ENCODE assay signal across 21 mouse cellular contexts in the genomic region with DNA sequence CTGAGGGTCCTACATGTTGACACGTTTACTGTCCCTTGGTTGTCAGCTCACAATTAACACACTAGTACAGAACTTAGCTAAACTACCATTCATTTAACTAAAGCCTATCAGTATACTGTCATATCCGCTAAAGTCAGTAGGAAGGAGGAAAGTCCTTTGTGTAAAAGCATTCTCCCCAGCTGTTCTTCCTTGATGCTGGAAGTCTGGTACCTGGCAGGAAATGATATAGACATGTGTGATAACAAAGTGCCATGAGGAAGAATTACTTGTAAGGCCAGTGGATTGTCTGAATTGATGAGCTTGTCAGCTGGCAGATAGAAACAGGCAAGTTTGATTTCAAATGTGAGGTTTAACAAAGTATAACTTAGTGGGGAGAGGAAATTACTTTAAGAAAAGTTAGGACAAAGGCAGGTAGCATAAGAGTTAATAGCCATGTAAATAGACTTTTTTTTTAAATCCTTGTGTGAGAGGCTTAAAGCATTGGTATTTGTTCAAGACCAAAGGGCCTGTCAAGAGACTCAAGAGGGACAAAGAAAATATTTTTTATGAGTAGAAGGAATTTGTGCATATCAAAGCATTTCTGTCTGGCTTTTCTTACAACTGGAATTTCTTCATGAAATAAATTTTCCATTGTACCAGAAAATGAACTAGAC.
A peak's percentile ranks its signal among the peaks of the same experiment; 100 is the strongest.
DNase-seq lines count a peak whose midpoint lies in the region; ATAC-seq and TF ChIP-seq lines count a peak whose summit lies in the region.
"Had no signal": no experiment of that assay in that cellular context is flagged by ENCODE, and none has a peak within 500 bp of the region (broad histone marks: within the 10 kb centered on the region; RNA-seq: fewer than 3 reads in every experiment).

No protein-coding gene starts in this region.

- H3K79me2 ChIP-seq in MEL (ENCODE audit: control insufficient read depth, insufficient read depth, low read length, poor library complexity): peaks cover 2% of the 10 kb centered on the region; the same call in 1 of the 2 replicates

- no peak overlapping the region for H3K4me2 ChIP-seq in heart, embryonic 13.5 days
- H3K4me2 ChIP-seq in lung, embryonic 16.5 days (ENCODE audit: low read depth, low read length): peak overlapping the region; percentile 44; the same call in 1 of the 2 replicates
- H3K4me2 ChIP-seq in hindbrain, embryonic 13.5 days: no peak overlapping the region
- H3K4me2 ChIP-seq: midbrain, embryonic 12.5 days had no signal

- H3K4me3 ChIP-seq in gastrocnemius, adult 2 months: no peak overlapping the region
- H3K4me3 ChIP-seq in heart, embryonic 13.5 days: no peak overlapping the region
- H3K4me3 ChIP-seq in MEL (ENCODE audit: control insufficient read depth in 1 of 2, insufficient read depth in 1 of 2, low read depth in 2 of 2, low read length in 2 of 2): no peak overlapping the region
- no peak overlapping the region for H3K4me3 ChIP-seq in lung, embryonic 16.5 days (ENCODE audit: low read length)
- H3K4me3 ChIP-seq in hindbrain, embryonic 13.5 days: no peak overlapping the region
- H3K4me3 ChIP-seq: embryonic facial prominence, embryonic 10.5 days; forebrain, embryonic 10.5 days; layer of hippocampus, adult 2 months; midbrain, embryonic 12.5 days had no signal

- no peak for TF ChIP-seq POLR2A in MEL (IDR thresholded peaks at IDR 0.05; ENCODE audit: control insufficient read depth in 1 of 2, insufficient read depth in 1 of 2, low read depth in 1 of 2, low read length in 2 of 2, poor library complexity in 1 of 2)

- no peaks in the 10 kb centered on the region for H3K27me3 ChIP-seq in heart, embryonic 13.5 days (replicated peaks)
- no peaks in the 10 kb centered on the region for H3K27me3 ChIP-seq in MEL (ENCODE audit: control insufficient read depth in 1 of 2, insufficient read depth in 2 of 2, low read length in 2 of 2)
- H3K27me3 ChIP-seq in lung, embryonic 16.5 days (ENCODE audit: control insufficient read depth, insufficient read depth, low read depth, low read length): no peaks in the 10 kb centered on the region
- no peaks in the 10 kb centered on the region for H3K27me3 ChIP-seq in hindbrain, embryonic 13.5 days
- H3K27me3 ChIP-seq: midbrain, embryonic 12.5 days had no signal

- intact Hi-C loops in gastrocnemius, adult 2 months (cut with DNase I): loop anchor here (5.0 kb wide), 2 partner anchors 48 to 73 kb away; no protein-coding TSS in a partner anchor
- intact Hi-C loops in gastrocnemius, postnatal 36 days (cut with DNase I): no loop called here
- intact Hi-C loops in heart, postnatal 36 days (cut with DNase I): loop anchor here (2.0 to 5.0 kb wide), 3 partner anchors 13 to 73 kb away; no protein-coding TSS in a partner anchor

- H3K9me3 ChIP-seq in heart, embryonic 13.5 days: no peaks in the 10 kb centered on the region
- no peaks in the 10 kb centered on the region for H3K9me3 ChIP-seq in MEL (replicated peaks; ENCODE audit: insufficient read depth, low read length)
- no peaks in the 10 kb centered on the region for H3K9me3 ChIP-seq in lung, embryonic 16.5 days (ENCODE audit: control insufficient read depth, low read length)
- H3K9me3 ChIP-seq in hindbrain, embryonic 13.5 days: no peaks in the 10 kb centered on the region
- H3K9me3 ChIP-seq: embryonic facial prominence, embryonic 10.5 days; forebrain, embryonic 10.5 days; midbrain, embryonic 12.5 days had no signal

- no peak for ATAC-seq in heart, embryonic 13.5 days (ENCODE audit: extremely low read depth, insufficient number of reproducible peaks, low FRiP score, low TSS enrichment)
- ATAC-seq in lung, embryonic 16.5 days (ENCODE audit: low read depth): peak; percentile 50
- ATAC-seq in monocyte, adult 5-6 weeks (replicated peaks; ENCODE audit: insufficient number of reproducible peaks, low FRiP score, low TSS enrichment, poor library complexity, severe bottlenecking): no peak
- no peak for ATAC-seq in hindbrain, embryonic 13.5 days (ENCODE audit: low FRiP score)
- ATAC-seq: forebrain, embryonic 16.5 days; hindbrain, embryonic 16.5 days; intestine, embryonic 16.5 days had no signal

- 52% methylated on average over 2 of the region's 2 CpGs for WGBS in heart, embryonic 13.5 days
- 40% methylated on average over 2 of the region's 2 CpGs for WGBS in lung, embryonic 16.5 days
- 92% methylated on average over 2 of the region's 2 CpGs for WGBS in hindbrain, embryonic 13.5 days

- TF ChIP-seq EP300 in MEL (IDR thresholded peaks at IDR 0.05; ENCODE audit: low read depth in 1 of 2, low read length in 2 of 2): peak; percentile 69 to 82

- DNase-seq in gastrocnemius, adult 2 months: no peak
- DNase-seq in gastrocnemius, postnatal 36 days: no peak
- DNase-seq in heart, postnatal 36 days: no peak
- peak; percentile 60 for DNase-seq in MEL (ENCODE audit: low read depth, low spot score)
- DNase-seq: adrenal gland, postnatal 25 days; cerebellum, postnatal 10 days; gastrocnemius, postnatal 14 days; kidney, adult 9 months; kidney, postnatal 14 days; layer of hippocampus, postnatal 36 days had no signal

- no peaks in the 10 kb centered on the region for H3K36me3 ChIP-seq in heart, embryonic 13.5 days
- peaks cover 0 to 50% of the 10 kb centered on the region in 2 experiments; a peak in 2 of 4 replicates for H3K36me3 ChIP-seq in MEL (ENCODE audit: control insufficient read depth in 1 of 2, insufficient read depth in 2 of 2, low read length in 2 of 2)
- no peaks in the 10 kb centered on the region for H3K36me3 ChIP-seq in lung, embryonic 16.5 days (ENCODE audit: control insufficient read depth, insufficient read depth, low read length)
- no peaks in the 10 kb centered on the region for H3K36me3 ChIP-seq in hindbrain, embryonic 13.5 days
- H3K36me3 ChIP-seq: embryonic facial prominence, embryonic 10.5 days; forebrain, embryonic 10.5 days; midbrain, embryonic 12.5 days had no signal

- H3K27ac ChIP-seq in gastrocnemius, adult 2 months: peak overlapping the region; percentile 95
- peak overlapping the region; percentile 68 for H3K27ac ChIP-seq in heart, embryonic 13.5 days (replicated peaks)
- peak overlapping the region; percentile 70 for H3K27ac ChIP-seq in MEL (ENCODE audit: control insufficient read depth, low read depth, low read length)
- H3K27ac ChIP-seq in lung, embryonic 16.5 days (ENCODE audit: low read length): peak overlapping the region; percentile 90
- no peak overlapping the region for H3K27ac ChIP-seq in hindbrain, embryonic 13.5 days
- H3K27ac ChIP-seq: embryonic facial prominence, embryonic 10.5 days; forebrain, embryonic 10.5 days; layer of hippocampus, adult 2 months; midbrain, embryonic 12.5 days had no signal

- peaks cover 87% of the 10 kb centered on the region for H3K4me1 ChIP-seq in heart, embryonic 13.5 days
- peaks cover 24 to 34% of the 10 kb centered on the region in 2 experiments for H3K4me1 ChIP-seq in MEL (ENCODE audit: control insufficient read depth in 1 of 2, insufficient read depth in 2 of 2, low read length in 2 of 2)
- peaks cover 26% of the 10 kb centered on the region for H3K4me1 ChIP-seq in lung, embryonic 16.5 days (replicated peaks; ENCODE audit: control insufficient read depth, insufficient read depth, low read length)
- 0 out of 2 replicates have a peak, but pooled peaks cover 3% of the 10 kb centered on the region for H3K4me1 ChIP-seq in hindbrain, embryonic 13.5 days (replicated peaks)
- H3K4me1 ChIP-seq: forebrain, embryonic 10.5 days; midbrain, embryonic 12.5 days had no signal

- TF ChIP-seq CTCF in gastrocnemius, adult 2 months (IDR thresholded peaks at IDR 0.05): no peak
- no peak for TF ChIP-seq CTCF in MEL (IDR thresholded peaks at IDR 0.05 in 2 of 3, conservative IDR thresholded peaks at IDR 0.05 in 1 of 3; ENCODE audit: control insufficient read depth in 1 of 3, insufficient read depth in 1 of 3, low read depth in 2 of 3, low read length in 3 of 3, poor library complexity in 1 of 3, severe bottlenecking in 1 of 3)

- H3K9ac ChIP-seq in heart, embryonic 13.5 days: no peak overlapping the region
- no peak overlapping the region for H3K9ac ChIP-seq in MEL (ENCODE audit: control insufficient read depth, low read depth, low read length, poor library complexity, severe bottlenecking)
- H3K9ac ChIP-seq in lung, embryonic 16.5 days (ENCODE audit: low read length): no peak overlapping the region
- H3K9ac ChIP-seq in hindbrain, embryonic 13.5 days: no peak overlapping the region
- H3K9ac ChIP-seq: midbrain, embryonic 12.5 days had no signal

- no peak for TF ChIP-seq RAD21 in MEL (IDR thresholded peaks at IDR 0.05; ENCODE audit: low read depth, low read length)

TF ChIP-seq in MEL, 35 proteins besides CTCF, POLR2A, EP300 and RAD21:
- peak; percentile 75 for TF ChIP-seq TAL1 (IDR thresholded peaks at IDR 0.05; ENCODE audit: low read length)
- TF ChIP-seq RCOR1 (IDR thresholded peaks at IDR 0.05; ENCODE audit: low read depth, low read length): peak; percentile 56; the same call in 1 of the 2 replicates
- peak; percentile 75 for TF ChIP-seq GATA1 (IDR thresholded peaks at IDR 0.05; ENCODE audit: low read depth, low read length)
- TF ChIP-seq MAX (IDR thresholded peaks at IDR 0.05; ENCODE audit: low read length): peak; percentile 19; the same call in 1 of the 2 replicates
- TF ChIP-seq MEF2A (IDR thresholded peaks at IDR 0.05; ENCODE audit: extremely low read depth, insufficient replicate concordance, low read depth, low read length, poor library complexity, severe bottlenecking): no peak
- peak; percentile 73; the same call in 1 of the 2 replicates for TF ChIP-seq TCF12 (IDR thresholded peaks at IDR 0.05; ENCODE audit: low read depth, low read length)
- TF ChIP-seq ETS1 (IDR thresholded peaks at IDR 0.05; ENCODE audit: low read depth, low read length): peak; percentile 66
- TF ChIP-seq MXI1 (IDR thresholded peaks at IDR 0.05; ENCODE audit: low read depth, low read length): 0 out of 2 replicates have a peak, but pooled peaks have one; percentile 31
- no peak for TF ChIP-seq E2F4 (IDR thresholded peaks at IDR 0.05; ENCODE audit: borderline replicate concordance, low read depth, low read length)
- TF ChIP-seq UBTF (IDR thresholded peaks at IDR 0.05; ENCODE audit: borderline replicate concordance, insufficient read depth, low read depth, low read length): no peak
